ENCODE assay signal across 8 mouse cellular contexts in genomic region chr3:100685763-100686370, GRCm38 (mm10). TPM values are rescaled to one million over a fixed set of nuclear protein-coding genes. Genes with fewer than 3 reads are reported as not detected.
DNase-seq lines count a peak whose midpoint lies in the region; ATAC-seq and TF ChIP-seq lines count a peak whose summit lies in the region.

No protein-coding gene starts in this region.

- H3K27me3 ChIP-seq in intestine, embryonic 16.5 days (replicated peaks; ENCODE audit: control insufficient read depth, insufficient read depth, low read length), result no peaks in the 10 kb centered on the region
- H3K27me3 ChIP-seq in limb, embryonic 14.5 days (ENCODE audit: control insufficient read depth, insufficient read depth, low read length), result no peaks in the 10 kb centered on the region
- H3K27me3 ChIP-seq in midbrain, embryonic 15.5 days (replicated peaks), result no peaks in the 10 kb centered on the region

- H3K9ac ChIP-seq in intestine, embryonic 16.5 days (ENCODE audit: low read depth, low read length), result peak overlapping the region; percentile 93
- H3K9ac ChIP-seq in limb, embryonic 14.5 days (ENCODE audit: low read depth, low read length, severe bottlenecking), result peak overlapping the region; percentile 98
- peak overlapping the region; percentile 91 for H3K9ac ChIP-seq in midbrain, embryonic 15.5 days

- peak; percentile 87 for ATAC-seq in intestine, embryonic 16.5 days
- peak; percentile 84 for ATAC-seq in limb, embryonic 14.5 days (ENCODE audit: low FRiP score, low read depth)
- ATAC-seq in midbrain, embryonic 15.5 days (replicated peaks), result peak; percentile 93

- DNase-seq in layer of hippocampus, adult 11-12 months (ENCODE audit: low spot score), result peak; percentile 67
- DNase-seq in layer of hippocampus, adult 9-10 months (ENCODE audit: low spot score), result no peak
- DNase-seq in embryo, embryonic 11 days, result peak; percentile 85
- DNase-seq in gastrocnemius, postnatal 4 days (ENCODE audit: low spot score in 2 of 2), result peak; percentile 64 to 82
- DNase-seq in limb, embryonic 14.5 days (ENCODE audit: low spot score), result peak; percentile 65
- peak; percentile 68 to 74 for DNase-seq in spleen, adult 18-20 months

- peaks cover 11% of the 10 kb centered on the region for H3K4me1 ChIP-seq in intestine, embryonic 16.5 days (ENCODE audit: control insufficient read depth, insufficient read depth, low read length)
- peaks cover 21% of the 10 kb centered on the region for H3K4me1 ChIP-seq in limb, embryonic 14.5 days (ENCODE audit: control insufficient read depth, insufficient read depth, low read length)
- H3K4me1 ChIP-seq in midbrain, embryonic 15.5 days, result peaks cover 31% of the 10 kb centered on the region

- WGBS in intestine, embryonic 16.5 days, result under 1% methylated on average over 62 of the region's 77 CpGs
- WGBS in limb, embryonic 14.5 days, result under 1% methylated on average over 21 of the region's 77 CpGs
- under 1% methylated on average over 69 of the region's 77 CpGs for WGBS in midbrain, embryonic 15.5 days

- H3K27ac ChIP-seq in intestine, embryonic 16.5 days (ENCODE audit: low read length), result peak overlapping the region; percentile 95
- H3K27ac ChIP-seq in limb, embryonic 14.5 days (replicated peaks; ENCODE audit: low read depth, low read length), result peak overlapping the region; percentile 98
- peak overlapping the region; percentile 99 for H3K27ac ChIP-seq in midbrain, embryonic 15.5 days

- TF ChIP-seq POLR2A in limb, embryonic 14.5 days (IDR thresholded peaks at IDR 0.05; ENCODE audit: borderline replicate concordance, extremely low read depth, insufficient read depth, insufficient read length), result no peak

- peak overlapping the region; percentile 88 for H3K4me3 ChIP-seq in intestine, embryonic 16.5 days (ENCODE audit: low read length)
- peak overlapping the region; percentile 86 for H3K4me3 ChIP-seq in limb, embryonic 14.5 days (replicated peaks; ENCODE audit: low read length)
- peak overlapping the region; percentile 96 for H3K4me3 ChIP-seq in midbrain, embryonic 15.5 days

- H3K9me3 ChIP-seq in intestine, embryonic 16.5 days (ENCODE audit: control insufficient read depth, low read length), result no peaks in the 10 kb centered on the region
- H3K9me3 ChIP-seq in limb, embryonic 14.5 days (ENCODE audit: control insufficient read depth, low read length), result no peaks in the 10 kb centered on the region
- no peaks in the 10 kb centered on the region for H3K9me3 ChIP-seq in midbrain, embryonic 15.5 days

- no peaks in the 10 kb centered on the region for H3K36me3 ChIP-seq in intestine, embryonic 16.5 days (ENCODE audit: control insufficient read depth, insufficient read depth, low read length)
- H3K36me3 ChIP-seq in limb, embryonic 14.5 days (ENCODE audit: control insufficient read depth, insufficient read depth, low read length), result no peaks in the 10 kb centered on the region
- H3K36me3 ChIP-seq in midbrain, embryonic 15.5 days (replicated peaks), result no peaks in the 10 kb centered on the region

- H3K4me2 ChIP-seq in intestine, embryonic 16.5 days (ENCODE audit: low read depth, low read length), result peak overlapping the region; percentile 82
- peak overlapping the region; percentile 67 for H3K4me2 ChIP-seq in limb, embryonic 14.5 days (replicated peaks; ENCODE audit: low read depth, low read length, severe bottlenecking)
- H3K4me2 ChIP-seq in midbrain, embryonic 15.5 days, result peak overlapping the region; percentile 66

RNA-seq across cellular contexts. Expression of gene Man1a2, which starts 0.6 kb away (rescaled TPM):
- total RNA-seq in gastrocnemius, postnatal 4 days (2021), result 10 to 100 TPM; 70.8 to 75.2 TPM
- 54.0 and 60.7 TPM in 2 replicates for polyA plus RNA-seq in intestine, embryonic 16.5 days (2015; fragmentation: Nextera tagmentation; extraction: Ambion mirVana)
- 16.6 and 16.8 TPM in 2 replicates for polyA plus RNA-seq in limb, embryonic 14.5 days (2012; rRNA removed)
- polyA plus RNA-seq in limb, embryonic 14.5 days (2014; fragmentation: Nextera tagmentation; extraction: Ambion mirVana), result 87.1 and 95.4 TPM in 2 replicates
- 36.2 and 43.0 TPM in 2 replicates for polyA plus RNA-seq in midbrain, embryonic 15.5 days (2015; fragmentation: Nextera tagmentation; extraction: Ambion mirVana)
